Mouse (Mus musculus) liver, adult 2 months (tissue): Measurements from ENCODE around the gene Adamts14. TPM values are rescaled to one million over a fixed set of nuclear protein-coding genes. Genes with fewer than 3 reads are reported as not detected.

Source experiments
- DNase-seq: peaks from one replicate; pipeline ENCODE4 v3.0.0-alpha.2; 2011; ENCODE audit warnings: low read depth, low spot score; ENCODE audit errors: extremely low read depth
- H3K27ac ChIP-seq: fragments of 200-500 bp; replicated peaks from 2 replicates; pipeline ENCODE4 v1.5.1; 2012; ENCODE audit warnings: low read depth, mild to moderate bottlenecking, control low read depth, inconsistent platforms, low read length; ENCODE audit not compliant: insufficient read depth
- H3K27me3 ChIP-seq: fragments of 200-500 bp; 2 replicates; pipeline ENCODE4 v1.6.1; 2012; ENCODE audit warnings: mild to moderate bottlenecking, moderate library complexity, low read length, inconsistent platforms; ENCODE audit not compliant: control insufficient read depth, insufficient read depth
- H3K36me3 ChIP-seq: fragments of 200-500 bp; 2 replicates; pipeline ENCODE4 v1.6.1; 2012; ENCODE audit warnings: low read length, inconsistent platforms; ENCODE audit not compliant: control insufficient read depth, insufficient read depth
- H3K4me1 ChIP-seq: fragments of 200-500 bp; 2 replicates; pipeline ENCODE4 v1.6.1; 2011; ENCODE audit warnings: low read length; ENCODE audit not compliant: control insufficient read depth, insufficient read depth
- H3K4me3 ChIP-seq: fragments of 200-500 bp; 2 replicates; pipeline ENCODE4 v1.5.1; 2011; ENCODE audit warnings: low read depth, mild to moderate bottlenecking, control low read depth, low read length, moderate library complexity; ENCODE audit not compliant: insufficient read depth
- H3K79me2 ChIP-seq: fragments of 200-500 bp; 2 replicates; pipeline ENCODE4 v1.6.1; 2012; ENCODE audit warnings: inconsistent platforms, mild to moderate bottlenecking, low read length, moderate library complexity; ENCODE audit not compliant: control insufficient read depth, insufficient read depth
- H3K9ac ChIP-seq: fragments of 200-500 bp; 2 replicates; pipeline ENCODE4 v1.6.1; 2012; ENCODE audit warnings: low read depth, mild to moderate bottlenecking, control low read depth, inconsistent platforms, low read length
- CTCF ChIP-seq: fragments of 200-500 bp; IDR thresholded peaks from 2 replicates; pipeline ENCODE4 v1.5.1; 2011; ENCODE audit warnings: low read depth, low read length, control low read depth
- POLR2A ChIP-seq: fragments of 200-500 bp; IDR thresholded peaks from 2 replicates; pipeline ENCODE4 v1.6.1; 2011; ENCODE audit warnings: low read length, control low read depth; ENCODE audit not compliant: insufficient read depth; ENCODE audit errors: extremely low read depth
- WGBS: fragments of 180-500 bp; shearing (Covaris S2); methylation state at CpG from one replicate; pipeline ENCODE4 v1.1.7; 2018; 5-methylcytosine and 5-hydroxymethylcytosine counted together
- polyA plus RNA-seq: library from polyadenylated mRNA; depleted of rRNA; stranded (reverse); fragments of >200 nt; gene quantifications from 2 replicates; pipeline ENCODE4 v1.2.3, GENCODE M21; 2012
- total RNA-seq: library from RNA; depleted of rRNA; stranded (reverse); fragments of >200 nt; gene quantifications from 2 replicates; pipeline ENCODE4 v1.2.3, GENCODE M21; 2014

Gene Adamts14
- total and polyA plus RNA-seq, 2 experiments, result 0.55 to 0.61 TPM

DNA sequence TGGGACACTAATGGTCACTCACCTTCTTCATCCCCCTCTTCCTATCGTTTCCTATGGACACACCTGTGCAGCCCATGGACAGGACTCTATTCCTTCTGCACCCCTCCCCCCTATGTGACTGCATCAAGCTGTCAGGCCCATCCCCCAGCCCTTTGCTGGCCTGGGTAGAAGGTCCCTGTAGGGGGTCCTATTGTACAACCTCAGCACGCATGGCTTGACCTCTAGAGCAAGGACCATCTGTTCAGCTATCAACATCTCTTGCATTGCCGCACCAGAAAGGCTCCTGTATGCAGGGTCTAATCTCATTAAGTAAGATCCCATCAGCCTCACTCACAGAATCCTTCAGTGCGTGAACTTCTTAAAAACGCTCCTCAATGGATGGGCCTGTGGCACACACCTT is 47.5 kb downstream of the Adamts14 start:
- Histone ChIP-seq H3K27ac (no peak overlapping the region), H3K27me3 (no peaks in the 10 kb centered on the region), H3K9ac (no peak overlapping the region), H3K4me3 (no peak overlapping the region), H3K36me3 (no peaks in the 10 kb centered on the region), H3K4me1 (no peaks in the 10 kb centered on the region), H3K79me2 (no peaks in the 10 kb centered on the region)
- no peak for TF ChIP-seq CTCF
- TF ChIP-seq POLR2A, result no peak
- WGBS, result 91% methylated on average over 5 of the region's 5 CpGs
- no peak for DNase-seq

DNA sequence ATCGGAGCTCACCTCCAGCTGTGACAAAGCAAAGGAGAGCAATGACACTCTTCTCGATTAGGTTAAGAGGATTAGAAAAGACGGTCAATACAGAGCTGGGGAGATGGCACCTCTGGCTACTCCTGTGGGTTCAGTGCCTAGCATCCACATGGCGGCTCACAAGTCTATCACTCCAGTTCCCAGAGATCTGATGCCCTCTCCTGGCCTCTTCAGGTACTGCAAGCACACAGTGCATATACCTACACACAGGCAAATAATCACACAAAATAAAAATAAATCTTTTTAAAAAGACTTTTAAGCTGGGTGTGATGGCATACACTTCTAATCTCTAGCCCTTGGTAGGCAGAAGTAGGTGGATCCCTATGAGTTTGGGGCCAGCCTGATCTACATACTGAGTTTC is 53.9 kb downstream of the Adamts14 start:
- WGBS, result 96% methylated on average over 4 of the region's 4 CpGs
- Histone ChIP-seq H3K27me3 (no peaks in the 10 kb centered on the region), H3K36me3 (no peaks in the 10 kb centered on the region), H3K9ac (no peak overlapping the region), H3K79me2 (no peaks in the 10 kb centered on the region), H3K4me3 (no peak overlapping the region), H3K4me1 (no peaks in the 10 kb centered on the region), H3K27ac (no peak overlapping the region)
- no peak for DNase-seq
- TF ChIP-seq CTCF, result no peak
- no peak for TF ChIP-seq POLR2A

DNA sequence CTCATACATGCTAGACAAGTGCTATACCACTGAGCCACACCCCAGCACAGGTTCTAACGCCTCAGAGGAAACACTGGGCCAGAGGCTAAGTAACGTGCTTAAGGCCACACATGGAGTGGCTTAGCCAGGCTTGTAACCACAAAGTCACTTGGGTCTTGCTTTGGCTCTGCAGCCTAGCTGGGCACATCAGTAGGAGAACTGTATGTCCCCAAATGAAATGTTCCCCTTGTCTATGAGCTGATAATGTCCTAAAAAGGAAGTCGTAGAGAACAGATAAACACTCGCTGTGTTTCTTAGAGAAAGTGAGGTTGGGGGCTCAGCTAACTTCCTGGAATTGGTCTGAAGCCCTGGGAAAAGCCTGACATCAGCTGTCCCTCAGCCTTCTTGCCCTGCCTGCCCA is 57.1 kb downstream of the Adamts14 start:
- DNase-seq, result peak; percentile 19
- no peaks in the 10 kb centered on the region for H3K27me3 ChIP-seq
- 79% methylated on average over 4 of the region's 4 CpGs for WGBS
- no peak overlapping the region for H3K27ac ChIP-seq
- TF ChIP-seq POLR2A (no peak), CTCF (no peak)
- H3K9ac ChIP-seq, result no peak overlapping the region
- H3K4me3 ChIP-seq, result no peak overlapping the region
- H3K36me3 ChIP-seq, result no peaks in the 10 kb centered on the region
- H3K79me2 ChIP-seq, result no peaks in the 10 kb centered on the region
- no peaks in the 10 kb centered on the region for H3K4me1 ChIP-seq

DNA sequence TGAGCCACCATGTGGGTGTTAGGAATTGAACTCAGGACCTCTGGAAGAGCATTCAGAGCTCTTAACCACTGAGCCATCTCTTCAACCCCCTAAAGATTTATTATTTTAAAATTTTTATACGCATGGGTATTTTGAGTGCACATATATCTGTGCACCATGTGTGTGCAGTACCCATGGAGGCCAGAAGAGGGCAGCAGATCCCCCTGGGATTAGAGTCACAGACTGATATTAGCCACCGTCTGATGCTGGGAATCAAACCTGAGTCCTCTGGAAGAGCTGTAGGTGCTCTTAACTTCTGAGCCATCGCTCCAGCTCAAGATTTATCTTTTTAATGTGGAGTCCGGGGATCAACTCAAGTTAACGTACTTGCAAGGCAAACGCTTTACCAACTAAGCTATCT is 57.6 kb downstream of the Adamts14 start:
- H3K9ac ChIP-seq, result no peak overlapping the region
- 98% methylated on average over 6 of the region's 6 CpGs for WGBS
- H3K4me1 ChIP-seq, result no peaks in the 10 kb centered on the region
- H3K36me3 ChIP-seq, result no peaks in the 10 kb centered on the region
- no peaks in the 10 kb centered on the region for H3K27me3 ChIP-seq
- DNase-seq, result no peak
- TF ChIP-seq CTCF (peak; percentile 25; the same call in 1 of the 2 replicates), POLR2A (no peak)
- H3K79me2 ChIP-seq, result no peaks in the 10 kb centered on the region
- no peak overlapping the region for H3K27ac ChIP-seq
- no peak overlapping the region for H3K4me3 ChIP-seq

DNA sequence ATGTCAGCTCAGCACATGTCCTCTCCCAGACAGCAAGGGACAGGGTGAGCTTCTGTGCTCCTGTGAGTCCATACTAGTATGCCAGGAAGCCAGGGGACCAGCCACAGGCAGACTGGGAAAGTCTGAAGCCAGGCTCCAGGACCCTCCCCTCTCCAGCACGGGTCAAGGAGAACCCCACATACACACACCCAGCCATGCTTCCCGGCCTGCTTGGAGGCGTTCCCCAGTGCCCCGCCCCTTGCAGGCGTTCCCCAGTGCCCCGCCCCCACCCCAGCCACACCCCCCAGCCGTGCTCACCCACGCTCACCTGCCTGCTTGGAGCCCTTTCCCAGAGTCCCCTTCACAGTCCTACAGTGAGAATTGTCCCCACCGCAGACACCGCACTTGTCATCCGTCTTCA is 60.4 kb downstream of the Adamts14 start:
- H3K9ac ChIP-seq, result no peak overlapping the region
- TF ChIP-seq POLR2A (no peak), CTCF (no peak)
- no peaks in the 10 kb centered on the region for H3K4me1 ChIP-seq
- H3K27me3 ChIP-seq, result no peaks in the 10 kb centered on the region
- no peaks in the 10 kb centered on the region for H3K79me2 ChIP-seq
- H3K36me3 ChIP-seq, result no peaks in the 10 kb centered on the region
- no peak overlapping the region for H3K27ac ChIP-seq
- no peak overlapping the region for H3K4me3 ChIP-seq
- no peak for DNase-seq
- WGBS, result 33% methylated on average over 10 of the region's 11 CpGs

DNA sequence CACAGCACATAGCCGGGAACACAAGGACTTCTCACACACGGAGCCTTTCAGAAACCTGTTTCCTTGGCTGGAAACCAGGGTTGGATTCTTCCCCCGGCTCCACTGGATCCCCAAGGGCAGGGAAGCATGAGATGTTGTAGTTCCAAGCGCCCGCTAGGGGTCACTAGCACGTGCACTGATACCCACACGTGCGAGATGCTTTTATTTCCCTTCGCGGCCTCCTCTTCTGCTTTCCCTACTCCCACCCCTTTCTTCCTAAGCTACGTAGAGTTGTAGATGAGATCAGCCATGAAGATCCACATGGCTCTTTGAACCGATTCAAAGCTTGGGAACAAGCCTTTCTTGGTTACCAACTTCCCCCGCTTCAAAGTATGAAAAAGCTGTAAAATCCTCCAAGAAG is 61.5 kb downstream of the Adamts14 start:
- 19% methylated on average over 13 of the region's 13 CpGs for WGBS
- no peak for TF ChIP-seq POLR2A
- peak; percentile 82 for TF ChIP-seq CTCF
- Histone ChIP-seq H3K4me3 (no peak overlapping the region), H3K27ac (no peak overlapping the region), H3K9ac (no peak overlapping the region), H3K36me3 (no peaks in the 10 kb centered on the region), H3K27me3 (no peaks in the 10 kb centered on the region), H3K4me1 (no peaks in the 10 kb centered on the region), H3K79me2 (no peaks in the 10 kb centered on the region)
- peak; percentile 21 for DNase-seq
